Mouse (Mus musculus) lung, adult 2 months (tissue): Measurements from ENCODE around the gene Emb.

Experiments used
- CTCF ChIP-seq: fragments of 200-500 bp; IDR thresholded peaks from 2 replicates; pipeline ENCODE4 v1.5.1; 2011; ENCODE audit warnings: mild to moderate bottlenecking, low read length, control low read depth; ENCODE audit not compliant: insufficient read depth
- POLR2A ChIP-seq: fragments of 200-500 bp; IDR thresholded peaks from 2 replicates; pipeline ENCODE4 v1.6.1; 2011; ENCODE audit warnings: low read depth, mild to moderate bottlenecking, control low read depth, low read length, borderline replicate concordance; ENCODE audit errors: extremely low read depth

DNA sequence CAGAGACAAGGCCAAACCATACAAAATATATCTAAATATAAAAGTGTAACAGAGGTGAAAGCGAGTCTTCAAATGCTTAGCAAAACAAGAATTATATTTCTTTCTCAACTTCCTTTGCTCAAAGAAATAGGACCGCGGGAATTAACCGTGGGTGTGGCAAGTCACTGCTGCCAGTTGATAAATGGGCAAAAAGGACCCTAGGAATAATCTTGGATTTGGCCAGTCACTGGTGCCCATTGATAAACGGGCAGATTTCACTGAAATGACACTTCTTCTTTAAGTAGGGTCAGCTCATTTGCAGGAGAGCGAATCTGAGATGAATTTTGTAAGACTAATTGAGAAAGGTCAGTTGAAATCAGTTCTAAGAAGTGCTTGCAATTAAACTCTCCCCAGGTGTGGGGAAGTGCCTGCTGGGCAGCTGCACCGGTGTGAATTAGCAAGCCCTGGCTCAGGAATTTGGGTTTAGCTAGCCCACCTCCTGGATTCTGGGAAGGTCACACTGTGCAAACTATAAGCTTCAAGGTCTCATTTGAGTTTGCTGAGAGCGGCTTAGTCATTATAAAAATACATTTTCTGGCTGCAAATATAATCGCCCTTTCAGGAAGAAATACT, 8.5 kb downstream of the Emb start:
- no peak for TF ChIP-seq POLR2A
- TF ChIP-seq CTCF = no peak
